Mouse (Mus musculus) embryonic fibroblast, embryonic 13.5 days (primary cell): Measurements from ENCODE around the gene Litaf. TPM values are rescaled to one million over a fixed set of nuclear protein-coding genes. Genes with fewer than 3 reads are reported as not detected.

Experiments used
- H3K27ac ChIP-seq: 2 replicates; pipeline ENCODE4 v1.5.1; 2012; ENCODE audit warnings: low read length, control low read depth, inconsistent platforms; ENCODE audit not compliant: insufficient read depth
- H3K4me1 ChIP-seq: 2 replicates; pipeline ENCODE4 v1.6.1; 2011; ENCODE audit warnings: low read length; ENCODE audit not compliant: control insufficient read depth, insufficient read depth
- H3K4me3 ChIP-seq: 2 replicates; pipeline ENCODE4 v1.5.1; 2011; ENCODE audit warnings: mild to moderate bottlenecking, control low read depth, low read length; ENCODE audit not compliant: insufficient read depth
- CTCF ChIP-seq: IDR thresholded peaks from 2 replicates; pipeline ENCODE4 v1.5.1; 2011; ENCODE audit warnings: mild to moderate bottlenecking, control low read depth, low read length, moderate library complexity, borderline replicate concordance; ENCODE audit not compliant: insufficient read depth
- POLR2A ChIP-seq: IDR thresholded peaks from 2 replicates; pipeline ENCODE4 v1.6.1; 2011; ENCODE audit warnings: low read depth, mild to moderate bottlenecking, control low read depth, low read length, moderate library complexity
- polyA plus RNA-seq: library from polyadenylated mRNA; stranded (reverse); fragments of >200 nt; gene quantifications from 2 replicates; pipeline ENCODE4 v1.2.4, GENCODE M21; 2011; ENCODE audit warnings: low read depth; ENCODE audit not compliant: missing spikeins, insufficient read length

The Litaf gene
- polyA plus RNA-seq, 1 experiment = 88.1 TPM

- peaks cover 20% of the 10 kb centered on the region for H3K4me1 ChIP-seq
- H3K27ac ChIP-seq = no peak overlapping the region
- no peak overlapping the region for H3K4me3 ChIP-seq
- TF ChIP-seq CTCF = no peak
- no peak for TF ChIP-seq POLR2A
Measured at GRCm38 (mm10) chr16:11012571-11013463, 53.1 kb downstream of the Litaf start.

GRCm38 (mm10) chr16:11011939-11012338 lies 54.0 kb downstream of the Litaf start:
- Histone ChIP-seq H3K27ac (no peak overlapping the region), H3K4me1 (peaks cover 17% of the 10 kb centered on the region), H3K4me3 (no peak overlapping the region)
- TF ChIP-seq POLR2A = no peak
- TF ChIP-seq CTCF = no peak

DNA sequence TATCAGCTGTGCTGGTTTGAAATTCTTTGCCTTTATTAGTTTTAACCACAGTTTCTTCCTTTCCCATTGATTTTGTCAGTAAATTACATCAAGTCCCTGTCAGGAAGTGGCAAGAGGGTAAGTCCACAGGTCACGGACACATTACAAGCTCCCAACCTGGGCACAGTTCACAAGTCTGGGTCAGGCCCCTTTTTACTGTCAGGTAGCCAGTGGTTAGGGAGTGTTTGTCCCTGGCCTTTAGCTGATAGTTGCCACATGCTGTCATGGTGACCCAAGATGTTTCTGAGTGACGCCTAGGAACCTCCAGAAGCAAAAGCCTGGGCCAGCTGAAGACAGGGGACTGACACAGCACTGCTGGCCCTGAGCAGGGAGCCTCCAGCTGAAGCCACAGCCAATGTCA lies 54.8 kb downstream of the Litaf start:
- Histone ChIP-seq H3K4me1 (peaks cover 13% of the 10 kb centered on the region), H3K27ac (no peak overlapping the region), H3K4me3 (no peak overlapping the region)
- TF ChIP-seq POLR2A (no peak), CTCF (no peak)

GRCm38 (mm10) chr16:11010270-11010669 lies 55.7 kb downstream of the Litaf start:
- TF ChIP-seq CTCF = no peak
- no peak for TF ChIP-seq POLR2A
- no peak overlapping the region for H3K27ac ChIP-seq
- peaks cover 12% of the 10 kb centered on the region for H3K4me1 ChIP-seq
- H3K4me3 ChIP-seq = no peak overlapping the region

DNA sequence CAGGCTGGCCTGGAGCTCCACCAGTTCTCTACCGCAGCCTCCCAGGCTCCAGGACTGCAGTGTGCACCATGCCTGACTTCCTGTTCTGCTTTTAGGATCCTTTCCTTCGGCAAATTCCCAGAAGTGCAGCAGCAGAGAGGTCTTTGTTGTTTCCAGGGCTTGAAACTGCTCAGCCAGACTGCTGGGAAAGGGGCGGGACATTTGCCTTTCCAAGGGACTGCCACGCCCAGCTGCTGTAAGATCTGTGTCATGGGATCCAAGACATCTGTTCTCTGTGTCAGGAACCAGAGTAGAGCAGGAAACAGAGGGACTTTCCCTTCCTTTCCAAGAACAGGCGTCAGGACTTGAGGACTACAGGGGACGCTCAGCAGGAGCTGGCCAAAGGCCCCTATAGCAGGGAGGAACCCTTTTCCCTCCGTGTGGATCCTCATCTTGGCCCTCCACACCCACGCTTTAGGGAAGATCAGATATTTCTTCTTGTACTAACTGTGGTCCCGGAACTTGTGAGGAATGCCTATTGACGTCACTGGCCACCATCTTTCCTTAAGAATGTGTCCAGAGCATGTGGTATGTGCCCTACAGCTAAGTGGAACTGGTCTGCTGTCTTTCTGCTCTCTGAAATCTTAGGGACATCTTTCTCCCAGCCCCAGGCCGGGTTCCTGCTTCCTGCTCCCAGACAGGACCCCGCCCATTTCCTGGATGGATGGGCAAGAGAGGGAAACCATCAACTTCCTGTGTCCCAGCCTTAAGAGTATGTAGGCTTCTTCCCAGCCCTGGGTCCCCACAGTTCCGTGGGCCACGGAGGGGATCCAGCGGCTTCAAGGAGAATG lies 57.6 kb downstream of the Litaf start:
- Histone ChIP-seq H3K27ac (peak overlapping the region; percentile 96), H3K4me3 (peak overlapping the region; percentile 11; the same call in 1 of the 2 replicates), H3K4me1 (peaks cover 12% of the 10 kb centered on the region)
- TF ChIP-seq CTCF = no peak
- peak; percentile 66 for TF ChIP-seq POLR2A

- H3K27ac ChIP-seq = no peak overlapping the region
- H3K4me1 ChIP-seq = peaks cover 7% of the 10 kb centered on the region
- no peak overlapping the region for H3K4me3 ChIP-seq
- TF ChIP-seq CTCF = no peak
- no peak for TF ChIP-seq POLR2A
Measured at GRCm38 (mm10) chr16:11006100-11006499, 59.9 kb downstream of the Litaf start.

- Histone ChIP-seq H3K4me3 (no peak overlapping the region), H3K4me1 (no peaks in the 10 kb centered on the region), H3K27ac (no peak overlapping the region)
- TF ChIP-seq CTCF (no peak), POLR2A (no peak)
Measured at GRCm38 (mm10) chr16:11001703-11002659, 64.0 kb downstream of the Litaf start.

GRCm38 (mm10) chr16:10999809-11000208 lies 66.1 kb downstream of the Litaf start:
- Histone ChIP-seq H3K4me3 (no peak overlapping the region), H3K27ac (no peak overlapping the region)
- TF ChIP-seq CTCF = no peak
- no peak for TF ChIP-seq POLR2A

DNA sequence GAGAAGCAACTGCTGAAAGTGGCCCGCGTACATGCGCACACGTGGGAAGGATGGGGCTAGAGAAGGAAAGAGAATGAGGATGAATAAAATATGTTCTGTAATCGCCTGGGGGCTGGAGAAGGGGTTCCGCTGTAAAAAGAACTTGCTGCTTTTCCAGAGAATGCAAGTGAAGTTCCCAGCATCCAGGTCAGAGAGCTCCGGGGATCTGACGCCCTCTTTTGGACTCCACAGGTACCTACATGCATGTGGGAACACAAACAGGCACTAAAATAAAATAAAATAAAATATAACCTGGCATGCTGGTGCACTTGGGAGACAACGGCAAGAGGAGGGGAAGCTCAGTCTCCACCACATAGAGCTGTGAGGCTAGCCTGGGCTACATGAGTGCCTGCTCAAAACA lies 67.7 kb downstream of the Litaf start:
- no peak overlapping the region for H3K4me3 ChIP-seq
- H3K27ac ChIP-seq = no peak overlapping the region
- H3K4me1 ChIP-seq = peaks cover 2% of the 10 kb centered on the region; the same call in 1 of the 2 replicates
- no peak for TF ChIP-seq POLR2A
- no peak for TF ChIP-seq CTCF

More at GRCm38 (mm10) chr16:10999809-11000208, 66.1 kb downstream of the Litaf start:
- no peaks in the 10 kb centered on the region for H3K4me1 ChIP-seq
